Mouse (Mus musculus): Measurements from ENCODE around the gene Olfr1262.

Olfr1262 gene

GRCm38 (mm10) chr2:89999845-90000244 lies at the start of gene Olfr1262:
Gene Olfr1262, plus strand, starts transcription at chr2:90000145.
- DNase-seq (ENCODE audit: low read depth in 1 of 2, low spot score in 2 of 2) = no peak

GRCm38 (mm10) chr2:89974184-89974583 lies 25.8 kb upstream of the Olfr1262 start, which contains the start of gene Olfr1260:
Gene Olfr1260, plus strand, starts transcription at chr2:89974340.
- DNase-seq (ENCODE audit: low read depth in 1 of 2, low spot score in 2 of 2) = no peak

GRCm38 (mm10) chr2:89977709-89978108 lies 22.2 kb upstream of the Olfr1262 start:
- no peak for DNase-seq (ENCODE audit: low read depth in 1 of 2, low spot score in 2 of 2)

- no peak for DNase-seq (ENCODE audit: low read depth in 1 of 2, low spot score in 2 of 2)
Measured at GRCm38 (mm10) chr2:89990921-89991320, 9.0 kb upstream of the Olfr1262 start, which contains the start of gene Olfr1261. Gene Olfr1261, plus strand, starts transcription at chr2:89991221.

- DNase-seq (ENCODE audit: low read depth in 1 of 2, low spot score in 2 of 2) = no peak
Measured at GRCm38 (mm10) chr2:90011831-90012230, 11.9 kb downstream of the Olfr1262 start, which contains the start of gene Olfr1263. Gene Olfr1263, plus strand, starts transcription at chr2:90012131.

GRCm38 (mm10) chr2:90025477-90025876 lies 25.5 kb downstream of the Olfr1262 start, which contains the start of gene Olfr1264:
Gene Olfr1264, minus strand, starts transcription at chr2:90025577.
- DNase-seq (ENCODE audit: low read depth in 1 of 2, low spot score in 2 of 2) = no peak

- DNase-seq (ENCODE audit: low read depth in 1 of 2, low spot score in 2 of 2) = no peak
Measured at GRCm38 (mm10) chr2:90035037-90035436, 35.1 kb downstream of the Olfr1262 start, which contains the start of gene Olfr1265. Gene Olfr1265, plus strand, starts transcription at chr2:90035337.
